Comparison of ENCODE assay signal across 19 mouse cellular contexts in genomic region chr14:21967375-21968010, GRCm38 (mm10). TPM values are rescaled to one million over a fixed set of nuclear protein-coding genes. Genes with fewer than 3 reads are reported as not detected.
DNase-seq lines count a peak whose midpoint lies in the region; ATAC-seq lines count a peak whose summit lies in the region.
"Had no signal": no experiment of that assay in that cellular context is flagged by ENCODE, and none has a peak within 500 bp of the region (broad histone marks: within the 10 kb centered on the region; RNA-seq: fewer than 3 reads in every experiment).

No protein-coding gene starts in this region.

- H3K27me3 ChIP-seq in forebrain, embryonic 12.5 days = peaks cover 39% of the 10 kb centered on the region
- 0 out of 2 replicates have a peak, but pooled peaks cover 2% of the 10 kb centered on the region for H3K27me3 ChIP-seq in forebrain, embryonic 11.5 days (ENCODE audit: control insufficient read depth, insufficient read depth, low read length)
- no peaks in the 10 kb centered on the region for H3K27me3 ChIP-seq in neural tube, embryonic 11.5 days (ENCODE audit: control insufficient read depth, insufficient read depth, low read length)
- 0 out of 2 replicates have a peak, but pooled peaks cover 5% of the 10 kb centered on the region for H3K27me3 ChIP-seq in neural tube, embryonic 12.5 days (replicated peaks)
- H3K27me3 ChIP-seq: hindbrain, embryonic 15.5 days had no signal

- 0 out of 2 replicates have a peak overlapping the region, but pooled peaks have one; percentile 42 for H3K27ac ChIP-seq in forebrain, embryonic 12.5 days
- no peak overlapping the region for H3K27ac ChIP-seq in forebrain, embryonic 11.5 days (ENCODE audit: low read depth, low read length)
- H3K27ac ChIP-seq in neural tube, embryonic 11.5 days (ENCODE audit: low read depth, low read length) = no peak overlapping the region
- 0 out of 2 replicates have a peak overlapping the region, but pooled peaks have one; percentile 5 for H3K27ac ChIP-seq in neural tube, embryonic 12.5 days
- H3K27ac ChIP-seq: heart, embryonic 10.5 days; hindbrain, embryonic 15.5 days; liver, embryonic 14.5 days; macrophage had no signal

- H3K36me3 ChIP-seq in forebrain, embryonic 12.5 days (replicated peaks) = no peaks in the 10 kb centered on the region
- H3K36me3 ChIP-seq in forebrain, embryonic 11.5 days (ENCODE audit: control insufficient read depth, insufficient read depth, low read length) = no peaks in the 10 kb centered on the region
- H3K36me3 ChIP-seq in neural tube, embryonic 11.5 days (ENCODE audit: control insufficient read depth, insufficient read depth, low read length) = no peaks in the 10 kb centered on the region
- no peaks in the 10 kb centered on the region for H3K36me3 ChIP-seq in neural tube, embryonic 12.5 days
- H3K36me3 ChIP-seq: heart, embryonic 10.5 days; hindbrain, embryonic 15.5 days had no signal

- no peak overlapping the region for H3K4me2 ChIP-seq in forebrain, embryonic 12.5 days
- H3K4me2 ChIP-seq in forebrain, embryonic 11.5 days (ENCODE audit: low read depth, low read length, severe bottlenecking) = no peak overlapping the region
- H3K4me2 ChIP-seq in neural tube, embryonic 11.5 days (ENCODE audit: low read depth) = no peak overlapping the region
- H3K4me2 ChIP-seq in neural tube, embryonic 12.5 days (replicated peaks) = no peak overlapping the region
- H3K4me2 ChIP-seq: hindbrain, embryonic 15.5 days had no signal

- H3K9me3 ChIP-seq in forebrain, embryonic 12.5 days = no peaks in the 10 kb centered on the region
- H3K9me3 ChIP-seq in forebrain, embryonic 11.5 days (ENCODE audit: control insufficient read depth, low read length) = no peaks in the 10 kb centered on the region
- no peaks in the 10 kb centered on the region for H3K9me3 ChIP-seq in neural tube, embryonic 11.5 days (ENCODE audit: control insufficient read depth, low read length)
- no peaks in the 10 kb centered on the region for H3K9me3 ChIP-seq in neural tube, embryonic 12.5 days
- H3K9me3 ChIP-seq: hindbrain, embryonic 15.5 days had no signal

- DNase-seq in forebrain, embryonic 11.5 days (ENCODE audit: low spot score) = no peak
- peak; percentile 38 for DNase-seq in neural tube, embryonic 11.5 days (ENCODE audit: low spot score)
- no peak for DNase-seq in neural tube, embryonic 10.5 days (ENCODE audit: extremely low spot score, low spot score)
- no peak for DNase-seq in right cerebral cortex, adult 18-20 months
- no peak for DNase-seq in ovary, postnatal 14 days (ENCODE audit: low spot score)
- DNase-seq: adrenal gland, postnatal 25 days; cerebellum, adult 11-12 months; cerebellum, postnatal 14 days; thymus, postnatal 4 days had no signal

- 49% methylated on average over 12 of the region's 12 CpGs for WGBS in forebrain, embryonic 12.5 days
- WGBS in forebrain, embryonic 11.5 days = 59% methylated on average over 12 of the region's 12 CpGs
- 29% methylated on average over 12 of the region's 12 CpGs for WGBS in neural tube, embryonic 11.5 days
- 17% methylated on average over 12 of the region's 12 CpGs for WGBS in neural tube, embryonic 12.5 days

- H3K9ac ChIP-seq in forebrain, embryonic 12.5 days = no peak overlapping the region
- no peak overlapping the region for H3K9ac ChIP-seq in forebrain, embryonic 11.5 days (ENCODE audit: low read length)
- no peak overlapping the region for H3K9ac ChIP-seq in neural tube, embryonic 11.5 days (ENCODE audit: low read length)
- no peak overlapping the region for H3K9ac ChIP-seq in neural tube, embryonic 12.5 days
- H3K9ac ChIP-seq: hindbrain, embryonic 15.5 days; liver, embryonic 14.5 days had no signal

- no peak overlapping the region for H3K4me3 ChIP-seq in forebrain, embryonic 12.5 days (replicated peaks)
- no peak overlapping the region for H3K4me3 ChIP-seq in forebrain, embryonic 11.5 days (ENCODE audit: low read depth, low read length)
- no peak overlapping the region for H3K4me3 ChIP-seq in neural tube, embryonic 11.5 days (ENCODE audit: low read depth, low read length)
- no peak overlapping the region for H3K4me3 ChIP-seq in neural tube, embryonic 12.5 days
- H3K4me3 ChIP-seq: heart, embryonic 10.5 days; hindbrain, embryonic 15.5 days had no signal

- ATAC-seq in forebrain, embryonic 12.5 days (ENCODE audit: low FRiP score) = peak; percentile 53
- ATAC-seq in forebrain, embryonic 11.5 days (replicated peaks; ENCODE audit: low FRiP score) = no peak
- ATAC-seq in neural tube, embryonic 11.5 days (ENCODE audit: insufficient read depth, low FRiP score, low TSS enrichment) = peak; percentile 52; the same call in 1 of the 2 replicates
- ATAC-seq in neural tube, embryonic 12.5 days (ENCODE audit: low FRiP score, low read depth) = peak; percentile 71
- ATAC-seq in megakaryocyte, adult 5-6 weeks (ENCODE audit: poor library complexity, severe bottlenecking) = no peak
- ATAC-seq: CD4-positive, CD25-positive, alpha-beta regulatory T cell, adult 4 months; intestine, postnatal 0 days had no signal

- H3K4me1 ChIP-seq in forebrain, embryonic 12.5 days = peaks cover 15% of the 10 kb centered on the region
- H3K4me1 ChIP-seq in forebrain, embryonic 11.5 days (replicated peaks; ENCODE audit: control insufficient read depth, insufficient read depth, low read length) = no peaks in the 10 kb centered on the region
- peaks cover 20% of the 10 kb centered on the region for H3K4me1 ChIP-seq in neural tube, embryonic 11.5 days (ENCODE audit: control insufficient read depth, insufficient read depth, low read length)
- peaks cover 37% of the 10 kb centered on the region for H3K4me1 ChIP-seq in neural tube, embryonic 12.5 days

RNA-seq across cellular contexts. Expression of gene Zfp503, which starts 21.9 kb away (rescaled TPM):
- polyA plus RNA-seq in forebrain, embryonic 12.5 days (2016; fragmentation: Nextera tagmentation; extraction: Ambion mirVana) = 10.9 and 13.8 TPM in 2 replicates
- 6.6 and 6.7 TPM in 2 replicates for polyA plus RNA-seq in forebrain, embryonic 11.5 days (2014; fragmentation: Nextera tagmentation; extraction: Ambion mirVana)
- polyA plus RNA-seq in neural tube, embryonic 11.5 days (2014; fragmentation: Nextera tagmentation; extraction: Ambion mirVana) = 13.3 and 17.1 TPM in 2 replicates
- polyA plus RNA-seq in neural tube, embryonic 12.5 days (2016; fragmentation: Nextera tagmentation; extraction: Ambion mirVana) = 44.1 and 44.4 TPM in 2 replicates
- 0.39 and 0.65 TPM in 2 replicates for total RNA-seq in megakaryocyte, adult 5-6 weeks (2015)
- total RNA-seq in megakaryocyte, adult 5-6 weeks (2017) = 0.51 TPM in 1 of 2 replicates, not detected in the other
- polyA plus RNA-seq: CD4-positive, CD25-positive, alpha-beta regulatory T cell, adult 4 months had no signal

RNA-seq across cellular contexts. Expression of gene Lrmda, which starts 52.0 kb away (rescaled TPM):
- 0.22 TPM in 1 of 2 replicates, not detected in the other for polyA plus RNA-seq in forebrain, embryonic 12.5 days (2016; fragmentation: Nextera tagmentation; extraction: Ambion mirVana)
- polyA plus RNA-seq in forebrain, embryonic 11.5 days (2014; fragmentation: Nextera tagmentation; extraction: Ambion mirVana) = not detected in 2 replicates
- polyA plus RNA-seq in neural tube, embryonic 11.5 days (2014; fragmentation: Nextera tagmentation; extraction: Ambion mirVana) = 0.66 TPM in 1 of 2 replicates, not detected in the other
- 0.33 and 0.40 TPM in 2 replicates for polyA plus RNA-seq in neural tube, embryonic 12.5 days (2016; fragmentation: Nextera tagmentation; extraction: Ambion mirVana)
- 10.9 and 11.2 TPM in 2 replicates for total RNA-seq in megakaryocyte, adult 5-6 weeks (2015)
- 12.6 and 15.6 TPM in 2 replicates for total RNA-seq in megakaryocyte, adult 5-6 weeks (2017)
- polyA plus RNA-seq: CD4-positive, CD25-positive, alpha-beta regulatory T cell, adult 4 months; small intestine, adult 2 months had no signal

Comparison
In these comparisons a context has a peak if more than half of its experiments do, and no peak if none do; other contexts are left out.
1. ATAC-seq: peak in forebrain, embryonic 12.5 days (single experiment), neural tube, embryonic 11.5 days (single experiment) and neural tube, embryonic 12.5 days (single experiment); none in forebrain, embryonic 11.5 days (single experiment) and megakaryocyte, adult 5-6 weeks (single experiment).
2. H3K27ac ChIP-seq: peak in forebrain, embryonic 12.5 days (single experiment) and neural tube, embryonic 12.5 days (single experiment); none in forebrain, embryonic 11.5 days (single experiment) and neural tube, embryonic 11.5 days (single experiment).